In genomic region chr11:97818003-97818402, GRCm38 (mm10) we compare ENCODE assay signal across 9 mouse cellular contexts. TPM values are rescaled to one million over a fixed set of nuclear protein-coding genes. Genes with fewer than 3 reads are reported as not detected.
DNase-seq lines count a peak whose midpoint lies in the region; ATAC-seq lines count a peak whose summit lies in the region.
"Had no signal": no experiment of that assay in that cellular context is flagged by ENCODE, and none has a peak within 500 bp of the region (broad histone marks: within the 10 kb centered on the region; RNA-seq: fewer than 3 reads in every experiment).

No protein-coding gene starts in this region.

- H3K4me1 ChIP-seq in megakaryocyte, embryonic 14.5 days: peaks cover 98% of the 10 kb centered on the region
- peaks cover 52% of the 10 kb centered on the region for H3K4me1 ChIP-seq in limb, embryonic 13.5 days
- H3K4me1 ChIP-seq in stomach, embryonic 16.5 days (ENCODE audit: control insufficient read depth, insufficient read depth, low read length): peaks cover 65% of the 10 kb centered on the region

- H3K9me3 ChIP-seq in megakaryocyte, embryonic 14.5 days: no peaks in the 10 kb centered on the region
- H3K9me3 ChIP-seq in limb, embryonic 13.5 days: no peaks in the 10 kb centered on the region
- H3K9me3 ChIP-seq in stomach, embryonic 16.5 days (replicated peaks; ENCODE audit: control insufficient read depth, low read length): no peaks in the 10 kb centered on the region

- H3K9ac ChIP-seq in limb, embryonic 13.5 days: 0 out of 2 replicates have a peak overlapping the region, but pooled peaks have one; percentile 20
- no peak overlapping the region; the same call in 1 of the 2 replicates for H3K9ac ChIP-seq in stomach, embryonic 16.5 days (ENCODE audit: low read length)

- H3K36me3 ChIP-seq in megakaryocyte, embryonic 14.5 days (replicated peaks; ENCODE audit: low read length): peaks cover 99% of the 10 kb centered on the region
- peaks cover 95% of the 10 kb centered on the region for H3K36me3 ChIP-seq in limb, embryonic 13.5 days
- peaks cover 5% of the 10 kb centered on the region; the same call in 1 of the 2 replicates for H3K36me3 ChIP-seq in stomach, embryonic 16.5 days (ENCODE audit: control insufficient read depth, insufficient read depth, low read length)

- WGBS in limb, embryonic 13.5 days: 43% methylated on average over 6 of the region's 6 CpGs
- 52% methylated on average over 6 of the region's 6 CpGs for WGBS in stomach, embryonic 16.5 days

- no peak overlapping the region for H3K27ac ChIP-seq in limb, embryonic 13.5 days
- H3K27ac ChIP-seq in stomach, embryonic 16.5 days (ENCODE audit: low read length): peak overlapping the region; percentile 78
- H3K27ac ChIP-seq: liver, embryonic 14.5 days had no signal

- no peaks in the 10 kb centered on the region for H3K27me3 ChIP-seq in megakaryocyte, embryonic 14.5 days (replicated peaks)
- no peaks in the 10 kb centered on the region for H3K27me3 ChIP-seq in limb, embryonic 13.5 days
- no peaks in the 10 kb centered on the region for H3K27me3 ChIP-seq in stomach, embryonic 16.5 days (ENCODE audit: control insufficient read depth, insufficient read depth, low read length)

- peak; percentile 15 to 46 for DNase-seq in adrenal gland, adult (ENCODE audit: inconsistent age in 2 of 2, low spot score in 1 of 2)
- no peak for DNase-seq in adrenal gland, postnatal 14 days
- no peak for DNase-seq in frontal cortex, postnatal 25 days (ENCODE audit: low spot score in 2 of 2)

- no peak overlapping the region for H3K4me2 ChIP-seq in limb, embryonic 13.5 days (replicated peaks)
- H3K4me2 ChIP-seq in stomach, embryonic 16.5 days (ENCODE audit: low read depth, low read length): no peak overlapping the region

- ATAC-seq in megakaryocyte, adult 5-6 weeks (ENCODE audit: poor library complexity, severe bottlenecking): no peak
- ATAC-seq in limb, embryonic 13.5 days (ENCODE audit: low FRiP score, low read depth): no peak
- no peak for ATAC-seq in stomach, embryonic 16.5 days (ENCODE audit: insufficient read depth, low FRiP score)
- no peak for ATAC-seq in erythroid progenitor cell, adult 5-6 weeks (replicated peaks; ENCODE audit: low FRiP score, poor library complexity, severe bottlenecking)

- peak overlapping the region; percentile 20 for H3K4me3 ChIP-seq in megakaryocyte, embryonic 14.5 days (replicated peaks)
- no peak overlapping the region for H3K4me3 ChIP-seq in limb, embryonic 13.5 days
- H3K4me3 ChIP-seq in stomach, embryonic 16.5 days (replicated peaks; ENCODE audit: low read length): no peak overlapping the region

RNA-seq across cellular contexts. Expression of gene Lasp1, which starts 19.2 kb away (rescaled TPM):
- total RNA-seq in adrenal gland, postnatal 14 days (2021): 98.2 and 107 TPM in 2 replicates
- 51.2 and 77.7 TPM in 2 replicates for polyA plus RNA-seq in megakaryocyte, embryonic 14.5 days (2012; ENCODE audit: insufficient read depth, low replicate concordance)
- 121 and 128 TPM in 2 replicates for total RNA-seq in megakaryocyte, adult 5-6 weeks (2015)
- total RNA-seq in megakaryocyte, adult 5-6 weeks (2017): 315 and 351 TPM in 2 replicates
- polyA plus RNA-seq in limb, embryonic 13.5 days (2015; fragmentation: Nextera tagmentation; extraction: Ambion mirVana): 128 and 138 TPM in 2 replicates
- polyA plus RNA-seq in stomach, embryonic 16.5 days (2015; fragmentation: Nextera tagmentation; extraction: Ambion mirVana): 130 and 143 TPM in 2 replicates
- 28.9 and 33.5 TPM in 2 replicates for total RNA-seq in erythroid progenitor cell, adult 5-6 weeks (2015; ENCODE audit: low replicate concordance)
- 14.8 and 57.0 TPM in 2 replicates for total RNA-seq in erythroid progenitor cell, adult 5-6 weeks (2017; ENCODE audit: low replicate concordance)

RNA-seq across cellular contexts. Expression of gene B230217C12Rik, which starts 22.6 kb away (rescaled TPM):
- total RNA-seq in adrenal gland, postnatal 14 days (2021): 2.4 and 3.5 TPM in 2 replicates
- 1.7 TPM in 1 of 2 replicates, not detected in the other for polyA plus RNA-seq in megakaryocyte, embryonic 14.5 days (2012; ENCODE audit: insufficient read depth, low replicate concordance)
- total RNA-seq in megakaryocyte, adult 5-6 weeks (2015): 2.3 and 2.5 TPM in 2 replicates
- 0.33 and 0.45 TPM in 2 replicates for total RNA-seq in megakaryocyte, adult 5-6 weeks (2017)
- 11.7 and 12.5 TPM in 2 replicates for polyA plus RNA-seq in limb, embryonic 13.5 days (2015; fragmentation: Nextera tagmentation; extraction: Ambion mirVana)
- 3.7 and 3.8 TPM in 2 replicates for polyA plus RNA-seq in stomach, embryonic 16.5 days (2015; fragmentation: Nextera tagmentation; extraction: Ambion mirVana)
- total RNA-seq in erythroid progenitor cell, adult 5-6 weeks (2015; ENCODE audit: low replicate concordance): not detected in 2 replicates
- not detected in 2 replicates for total RNA-seq in erythroid progenitor cell, adult 5-6 weeks (2017; ENCODE audit: low replicate concordance)

RNA-seq across cellular contexts. Expression of gene Rpl23, which starts 35.8 kb away (rescaled TPM):
- 809 and 980 TPM in 2 replicates for total RNA-seq in adrenal gland, postnatal 14 days (2021)
- polyA plus RNA-seq in megakaryocyte, embryonic 14.5 days (2012; ENCODE audit: insufficient read depth, low replicate concordance): 25.9 and 294 TPM in 2 replicates
- 1,123 and 1,179 TPM in 2 replicates for total RNA-seq in megakaryocyte, adult 5-6 weeks (2015)
- 895 and 904 TPM in 2 replicates for total RNA-seq in megakaryocyte, adult 5-6 weeks (2017)
- 547 and 558 TPM in 2 replicates for polyA plus RNA-seq in limb, embryonic 13.5 days (2015; fragmentation: Nextera tagmentation; extraction: Ambion mirVana)
- polyA plus RNA-seq in stomach, embryonic 16.5 days (2015; fragmentation: Nextera tagmentation; extraction: Ambion mirVana): 439 and 586 TPM in 2 replicates
- 324 and 337 TPM in 2 replicates for total RNA-seq in erythroid progenitor cell, adult 5-6 weeks (2015; ENCODE audit: low replicate concordance)
- 331 and 402 TPM in 2 replicates for total RNA-seq in erythroid progenitor cell, adult 5-6 weeks (2017; ENCODE audit: low replicate concordance)

RNA-seq across cellular contexts. Expression of gene 1700001P01Rik, which starts 42.3 kb away (rescaled TPM):
- total RNA-seq in adrenal gland, postnatal 14 days (2021): not detected in 2 replicates
- not detected in 2 replicates for polyA plus RNA-seq in megakaryocyte, embryonic 14.5 days (2012; ENCODE audit: insufficient read depth, low replicate concordance)
- total RNA-seq in megakaryocyte, adult 5-6 weeks (2015): not detected in 2 replicates
- total RNA-seq in megakaryocyte, adult 5-6 weeks (2017): not detected in 2 replicates
- 0.83 TPM in 1 of 2 replicates, not detected in the other for polyA plus RNA-seq in limb, embryonic 13.5 days (2015; fragmentation: Nextera tagmentation; extraction: Ambion mirVana)
- polyA plus RNA-seq in stomach, embryonic 16.5 days (2015; fragmentation: Nextera tagmentation; extraction: Ambion mirVana): not detected in 2 replicates
- total RNA-seq in erythroid progenitor cell, adult 5-6 weeks (2015; ENCODE audit: low replicate concordance): not detected in 2 replicates
- total RNA-seq in erythroid progenitor cell, adult 5-6 weeks (2017; ENCODE audit: low replicate concordance): not detected in 2 replicates

RNA-seq across cellular contexts. Expression of gene Cwc25, which starts 51.6 kb away (rescaled TPM):
- total RNA-seq in adrenal gland, postnatal 14 days (2021): 17.6 and 18.7 TPM in 2 replicates
- 2.6 and 14.6 TPM in 2 replicates for polyA plus RNA-seq in megakaryocyte, embryonic 14.5 days (2012; ENCODE audit: insufficient read depth, low replicate concordance)
- total RNA-seq in megakaryocyte, adult 5-6 weeks (2015): 11.1 and 11.8 TPM in 2 replicates
- 21.0 and 22.4 TPM in 2 replicates for total RNA-seq in megakaryocyte, adult 5-6 weeks (2017)
- 21.0 and 23.3 TPM in 2 replicates for polyA plus RNA-seq in limb, embryonic 13.5 days (2015; fragmentation: Nextera tagmentation; extraction: Ambion mirVana)
- 15.0 and 16.3 TPM in 2 replicates for polyA plus RNA-seq in stomach, embryonic 16.5 days (2015; fragmentation: Nextera tagmentation; extraction: Ambion mirVana)
- 8.3 and 13.8 TPM in 2 replicates for total RNA-seq in erythroid progenitor cell, adult 5-6 weeks (2015; ENCODE audit: low replicate concordance)
- total RNA-seq in erythroid progenitor cell, adult 5-6 weeks (2017; ENCODE audit: low replicate concordance): 8.8 and 19.1 TPM in 2 replicates

Comparison
In these comparisons a context has a peak if more than half of its experiments do, and no peak if none do; other contexts are left out.
1. DNase-seq: peak in adrenal gland, adult (2 of 2); none in adrenal gland, postnatal 14 days (single experiment) and frontal cortex, postnatal 25 days (0 of 2).